Mouse (Mus musculus): Measurements from ENCODE around the gene Zfp593.

The Zfp593 gene

DNA sequence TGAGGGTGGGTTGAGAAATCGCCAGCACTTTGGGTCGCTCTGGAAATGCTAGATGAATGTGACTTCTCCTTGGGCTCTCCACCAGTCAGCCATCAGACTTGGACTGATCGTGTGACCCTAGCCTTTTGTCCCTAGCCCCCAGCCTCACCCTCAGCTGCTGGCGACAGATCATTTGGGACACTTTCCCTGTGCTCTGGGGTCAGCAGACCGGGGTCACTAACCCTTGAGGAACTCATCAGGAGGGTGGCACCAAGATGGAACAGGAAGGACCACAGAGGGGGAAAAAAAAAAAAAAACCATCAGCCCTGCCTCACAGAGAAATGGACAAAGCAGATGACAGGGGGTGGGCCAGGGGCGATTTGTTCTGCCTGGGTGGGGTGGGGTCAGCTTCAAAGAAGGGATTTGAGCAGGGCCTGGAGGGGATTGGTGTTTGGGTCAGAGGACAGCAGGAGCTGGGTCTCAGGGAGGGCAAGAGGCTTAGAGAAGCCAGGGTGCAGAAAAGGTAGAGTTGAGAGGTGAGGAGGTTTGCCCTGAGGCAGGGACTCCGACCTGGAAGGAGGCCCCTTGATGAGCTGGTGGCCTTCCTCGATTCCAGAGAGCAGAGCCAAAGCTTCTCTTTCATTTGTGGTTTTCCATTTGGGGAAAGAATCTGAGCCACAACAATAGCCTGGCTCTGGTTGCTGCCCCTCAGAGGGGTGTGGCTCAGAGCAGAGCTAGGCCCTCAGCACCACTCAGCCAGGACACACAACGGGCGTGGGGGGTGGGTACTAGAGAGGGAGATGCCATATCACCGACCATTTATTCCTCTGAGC is 12.0 kb upstream of the Zfp593 start:
- no peak for DNase-seq (ENCODE audit: low spot score in 2 of 2)

DNA sequence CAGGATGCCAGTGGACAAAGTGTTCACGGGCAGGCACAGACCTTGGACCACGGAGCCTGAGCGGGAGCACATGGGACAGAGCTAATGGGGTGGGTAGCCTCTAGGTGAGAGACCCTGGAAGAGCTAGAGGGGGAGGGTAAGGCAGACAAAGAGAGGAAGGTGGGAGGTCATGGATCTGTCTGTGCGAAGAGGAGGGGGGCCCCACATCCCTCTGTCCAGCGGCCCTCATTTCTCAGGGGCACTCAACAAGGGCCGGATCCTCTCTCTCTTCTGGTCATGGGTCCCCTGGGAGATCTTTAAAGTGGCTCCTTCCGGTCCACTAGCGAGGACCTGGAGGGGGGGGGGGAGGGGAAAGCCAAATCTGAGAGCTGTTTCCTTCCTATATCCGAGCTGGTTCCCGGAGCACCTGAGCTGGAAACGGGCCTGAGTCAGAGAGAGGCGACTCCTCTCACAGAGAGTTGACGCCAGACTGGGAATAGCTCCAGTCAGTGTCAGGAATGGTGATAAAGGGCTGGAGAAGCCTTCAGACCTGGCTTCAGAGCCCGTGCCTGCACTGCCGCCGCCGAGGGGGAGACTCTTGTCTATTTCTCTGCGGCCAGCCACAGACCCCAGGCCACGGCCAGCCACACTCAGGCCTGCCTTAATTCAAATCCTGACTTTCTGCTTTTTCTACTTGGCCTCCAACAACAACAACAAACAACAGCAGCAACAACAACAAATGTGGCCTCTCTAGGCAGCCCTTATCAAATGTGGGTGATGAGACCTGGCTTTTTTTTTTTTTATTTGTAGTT is 11.2 kb upstream of the Zfp593 start:
- no peak for DNase-seq (ENCODE audit: low spot score in 2 of 2)

DNA sequence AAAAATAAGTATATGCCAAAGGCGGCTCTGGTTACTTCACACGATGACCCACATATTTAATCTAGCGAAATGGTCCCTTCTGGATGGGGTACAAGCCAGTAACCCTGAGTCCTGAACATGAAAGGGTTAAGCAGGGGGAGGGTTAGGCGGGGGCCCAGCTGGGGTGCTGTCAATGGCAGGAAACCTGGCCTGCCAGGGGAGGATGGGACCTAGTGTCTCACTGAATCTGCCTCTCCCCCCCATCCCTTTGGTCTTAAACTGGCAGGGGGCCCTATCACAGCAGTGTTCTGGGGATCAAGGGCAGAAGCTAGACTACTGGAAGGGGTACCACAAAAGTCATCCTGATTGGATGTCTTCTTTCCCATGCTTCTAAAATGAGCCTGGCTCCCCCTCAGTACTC is 10.5 kb upstream of the Zfp593 start:
- DNase-seq (ENCODE audit: low spot score in 2 of 2): no peak

DNA sequence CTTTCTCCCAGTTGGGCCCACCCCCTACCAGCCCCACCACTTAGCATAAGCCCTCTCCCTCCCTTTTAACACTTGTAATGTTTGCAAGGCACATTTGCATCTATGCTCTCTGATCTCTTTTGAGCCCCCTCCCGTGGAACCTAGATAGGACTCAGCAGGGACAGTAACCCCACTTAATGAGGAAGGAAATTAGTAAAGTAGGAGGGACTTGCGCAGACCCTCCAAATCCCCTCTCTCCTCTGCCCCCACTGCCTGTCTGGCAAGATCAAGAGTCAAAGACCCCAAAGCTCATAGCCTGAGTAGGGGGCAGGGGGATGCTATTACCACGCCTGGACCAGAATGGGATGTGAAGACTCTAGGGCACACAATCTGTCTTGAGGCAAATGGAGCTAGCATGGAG is 9.4 kb upstream of the Zfp593 start:
- no peak for DNase-seq (ENCODE audit: low spot score in 2 of 2)

DNA sequence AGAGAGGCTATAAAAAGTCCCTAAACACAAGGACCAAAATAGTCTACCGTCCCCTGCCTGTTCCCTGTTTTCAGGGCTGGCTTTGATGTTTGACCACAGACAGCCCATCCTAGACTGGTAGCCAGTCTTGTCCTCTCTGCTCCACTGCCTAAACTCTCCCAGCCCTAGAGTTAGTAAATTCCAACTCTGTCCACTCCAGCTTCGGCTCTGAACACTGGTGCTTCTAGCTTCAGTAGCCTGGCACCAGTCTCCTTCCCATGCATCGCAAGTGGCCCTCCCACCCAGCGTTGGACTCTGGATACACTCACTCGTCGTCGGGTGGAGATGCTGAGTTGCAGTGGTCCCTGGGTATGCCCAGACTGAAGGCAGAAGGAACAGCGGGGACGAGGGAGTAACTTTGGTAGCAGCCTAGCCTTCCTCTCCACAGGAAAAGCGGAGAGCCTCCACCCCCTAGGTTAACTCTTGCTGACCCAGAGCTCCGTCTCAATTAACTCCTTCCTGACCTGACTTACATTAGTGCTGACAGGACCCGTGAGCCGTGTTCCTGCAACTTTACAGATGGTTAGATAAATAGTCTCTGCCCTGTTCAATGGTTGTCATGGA is 8.4 kb upstream of the Zfp593 start, which contains the start of gene Grrp1:
Gene Grrp1, minus strand, starts transcription at position 385 of the 603 bp plus-strand sequence.
- DNase-seq (ENCODE audit: low spot score in 2 of 2): no peak

DNA sequence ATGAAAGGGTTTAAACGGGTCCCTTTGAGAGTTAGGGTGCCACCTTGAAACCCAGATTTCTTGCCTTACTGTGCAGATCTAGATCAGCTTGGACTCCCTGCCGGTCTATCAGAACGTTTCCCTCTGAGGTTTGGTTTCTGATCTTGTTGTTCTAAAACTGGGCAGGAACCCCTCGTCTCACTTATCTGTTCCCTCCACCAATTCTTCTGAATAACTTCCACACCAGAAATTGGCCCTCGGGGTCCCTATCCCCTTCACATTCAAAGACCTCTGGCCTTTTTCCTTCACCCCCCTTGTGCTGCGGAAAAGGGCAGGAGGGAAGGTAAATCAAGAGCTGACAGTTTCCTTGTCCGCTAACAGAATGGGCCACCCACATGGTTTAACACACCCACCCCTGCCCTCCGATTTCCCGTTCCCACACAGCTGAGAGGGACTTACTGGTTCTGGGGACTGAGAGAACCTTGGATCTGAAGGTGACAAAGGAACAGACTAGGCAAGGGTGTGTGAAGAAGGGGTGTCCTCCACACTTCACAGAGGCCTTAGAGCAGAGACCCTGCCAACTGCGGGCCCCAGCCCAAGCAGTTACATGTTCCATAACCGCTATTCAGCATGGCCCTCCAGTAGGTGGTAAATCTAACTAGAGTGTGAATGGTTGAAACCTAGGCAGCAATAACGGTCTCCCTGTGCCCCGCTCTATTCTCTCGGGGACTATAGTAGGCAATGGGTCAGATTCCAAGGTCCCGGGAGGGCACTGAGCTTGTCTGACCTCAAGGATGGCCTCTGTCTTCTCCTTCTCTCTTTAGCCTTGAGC is 7.7 kb upstream of the Zfp593 start:
- no peak for DNase-seq (ENCODE audit: low spot score in 2 of 2)

DNA sequence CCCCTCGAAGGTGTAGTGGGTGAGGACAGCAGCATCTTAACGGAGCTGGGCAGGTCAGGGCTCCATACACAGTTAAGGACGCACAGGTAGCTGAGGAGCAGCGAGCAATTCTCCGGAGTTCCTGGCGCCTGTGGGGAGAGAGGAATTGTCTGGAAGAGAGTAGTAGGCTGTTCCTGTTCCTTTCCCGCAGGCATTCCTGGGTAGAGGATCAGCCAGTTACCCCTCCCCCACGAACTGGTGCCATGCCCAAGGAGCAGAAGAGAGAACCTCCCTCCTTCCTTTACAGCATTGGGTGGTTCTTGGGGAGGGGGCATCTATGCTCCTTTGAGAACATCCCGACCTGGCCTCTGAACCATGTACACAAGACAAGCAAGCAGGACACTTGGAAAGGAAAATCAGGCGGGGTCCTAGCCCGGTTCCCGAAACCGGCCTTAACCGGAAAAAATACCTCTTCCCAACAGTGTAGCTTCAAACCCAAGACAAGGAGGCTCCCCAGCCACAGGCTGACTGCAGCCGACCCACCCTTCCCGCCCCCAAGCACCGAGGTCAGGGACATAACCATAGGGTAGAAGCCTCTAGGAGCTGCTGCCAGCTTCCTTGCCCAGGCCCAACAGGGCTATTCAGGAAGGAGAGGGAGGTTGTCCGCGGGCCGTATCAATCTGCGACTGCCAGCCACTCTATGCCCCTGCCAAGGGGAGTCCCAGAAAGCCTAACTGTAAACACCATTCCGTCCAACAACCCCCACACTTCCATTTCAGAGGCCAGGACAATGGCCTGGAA is 6.9 kb upstream of the Zfp593 start:
- no peak for DNase-seq (ENCODE audit: low spot score in 2 of 2)

DNA sequence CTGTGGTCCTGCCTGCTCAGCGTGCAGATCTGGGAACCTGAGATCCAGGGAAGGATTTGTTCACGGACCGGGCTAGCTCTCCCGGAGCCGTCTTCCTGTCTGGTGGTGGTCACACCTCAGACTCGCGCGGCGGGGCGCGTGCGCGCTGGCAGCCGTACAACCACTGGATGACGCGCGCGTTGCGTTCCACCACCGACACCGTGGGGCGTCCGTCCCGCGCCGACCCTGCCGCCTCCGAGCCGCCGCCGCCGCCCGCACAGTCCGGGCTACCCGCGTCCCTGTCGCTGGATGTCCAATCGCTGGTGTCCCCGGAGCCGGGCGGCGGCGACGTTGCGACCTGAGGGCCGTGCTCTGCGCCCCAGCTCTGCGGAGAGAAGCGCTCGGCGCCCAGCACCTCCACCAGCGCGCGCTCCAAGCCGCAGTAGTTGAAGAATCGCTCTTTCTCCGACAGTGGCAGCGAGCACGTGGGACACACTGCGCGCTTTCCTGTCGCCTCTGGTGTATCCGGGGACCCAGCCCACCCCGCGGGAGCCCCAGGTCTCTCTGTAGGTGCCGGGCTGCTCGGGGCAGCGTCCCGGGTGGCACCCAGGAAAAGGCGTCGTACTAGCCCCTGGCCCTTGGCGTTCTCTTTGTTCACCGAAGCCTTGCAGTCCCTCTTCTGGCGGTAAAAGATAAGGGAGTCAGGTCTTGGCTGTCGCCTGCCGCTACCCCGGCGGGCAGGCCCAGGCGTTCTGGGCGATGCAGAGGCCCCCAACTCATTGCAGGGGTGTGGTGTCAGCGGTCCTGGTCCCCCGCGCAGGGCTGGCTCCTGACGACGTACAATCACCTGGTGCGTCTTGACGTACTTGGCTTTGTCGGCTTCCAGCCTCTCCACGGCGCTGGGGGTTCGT is 6.1 kb upstream of the Zfp593 start:
- DNase-seq (ENCODE audit: low spot score in 2 of 2): no peak

DNA sequence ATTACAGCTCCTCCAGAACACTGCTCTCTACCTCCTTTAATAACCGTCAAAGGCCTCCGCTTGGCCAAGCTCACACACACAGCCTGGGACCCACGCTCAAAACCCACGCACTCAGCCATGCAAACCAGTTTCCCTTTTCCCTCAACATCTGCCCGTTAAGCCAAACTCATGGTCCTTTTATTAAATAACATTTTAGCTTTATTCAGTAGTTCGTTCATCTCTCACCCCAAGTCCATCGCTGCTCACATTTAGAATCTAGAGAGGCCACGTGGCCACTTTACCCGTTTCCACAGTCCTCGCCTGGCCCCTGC is 5.5 kb upstream of the Zfp593 start:
- no peak for DNase-seq (ENCODE audit: low spot score in 2 of 2)

DNA sequence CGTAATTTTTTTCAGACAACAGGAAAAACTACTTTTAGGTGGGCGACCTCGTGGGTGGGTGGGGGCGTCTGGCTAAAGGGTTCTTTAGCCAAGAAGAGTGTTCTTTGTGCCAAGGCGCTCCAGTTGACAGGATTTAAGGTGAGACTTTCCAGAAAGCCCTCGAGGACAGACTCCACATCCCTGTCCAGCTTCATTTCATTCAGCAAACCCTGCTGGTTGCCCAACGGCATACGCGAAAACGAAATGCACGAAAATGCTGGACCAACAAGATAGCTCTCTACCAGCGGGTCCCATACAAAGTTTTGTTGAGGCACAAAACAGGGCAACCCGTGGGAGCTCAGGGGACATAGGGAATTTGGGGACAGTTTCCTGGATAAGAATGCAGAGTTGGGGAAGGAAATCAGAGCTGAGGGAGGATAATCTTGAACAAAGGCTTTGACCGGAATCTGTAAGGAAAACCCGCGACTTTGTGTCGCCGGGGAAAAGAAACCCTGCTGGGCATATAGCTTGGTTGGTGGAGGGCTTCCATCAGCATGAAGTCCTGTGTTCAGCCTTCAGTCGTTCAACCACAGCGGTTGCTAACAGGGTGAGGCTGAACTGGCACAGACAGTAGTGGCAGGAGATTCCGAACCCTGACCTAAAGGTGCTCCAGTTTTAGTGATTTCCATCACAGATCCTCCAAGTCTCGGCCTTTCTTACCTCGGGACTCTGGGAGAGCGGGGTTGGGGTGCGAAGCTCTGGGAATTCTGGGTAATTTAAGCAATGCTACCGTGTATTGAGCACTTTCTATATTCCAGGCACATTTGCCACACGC is 4.9 kb upstream of the Zfp593 start:
- DNase-seq (ENCODE audit: low spot score in 2 of 2): no peak

DNA sequence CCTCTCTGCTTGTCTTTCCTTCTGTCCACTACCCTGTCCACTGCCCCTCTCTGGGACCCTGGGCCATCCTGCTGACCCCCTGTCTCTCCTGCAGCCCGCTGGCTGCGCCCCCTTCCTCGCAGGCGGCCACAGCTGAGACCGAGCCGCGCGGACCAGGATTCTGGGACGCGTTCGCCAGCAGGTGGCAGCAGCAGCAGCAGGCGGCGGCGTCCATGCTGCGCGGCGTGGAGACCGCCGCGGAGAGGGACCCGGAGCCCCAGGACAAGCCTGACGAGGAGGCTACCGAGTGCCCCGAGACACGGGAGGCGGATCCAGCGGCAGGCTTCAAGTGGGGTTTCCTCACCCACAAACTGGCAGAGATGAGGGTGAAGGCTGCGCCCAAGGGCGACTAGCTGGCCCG is 4.3 kb upstream of the Zfp593 start:
- DNase-seq (ENCODE audit: low spot score in 2 of 2): peak; percentile 38 to 53

DNA sequence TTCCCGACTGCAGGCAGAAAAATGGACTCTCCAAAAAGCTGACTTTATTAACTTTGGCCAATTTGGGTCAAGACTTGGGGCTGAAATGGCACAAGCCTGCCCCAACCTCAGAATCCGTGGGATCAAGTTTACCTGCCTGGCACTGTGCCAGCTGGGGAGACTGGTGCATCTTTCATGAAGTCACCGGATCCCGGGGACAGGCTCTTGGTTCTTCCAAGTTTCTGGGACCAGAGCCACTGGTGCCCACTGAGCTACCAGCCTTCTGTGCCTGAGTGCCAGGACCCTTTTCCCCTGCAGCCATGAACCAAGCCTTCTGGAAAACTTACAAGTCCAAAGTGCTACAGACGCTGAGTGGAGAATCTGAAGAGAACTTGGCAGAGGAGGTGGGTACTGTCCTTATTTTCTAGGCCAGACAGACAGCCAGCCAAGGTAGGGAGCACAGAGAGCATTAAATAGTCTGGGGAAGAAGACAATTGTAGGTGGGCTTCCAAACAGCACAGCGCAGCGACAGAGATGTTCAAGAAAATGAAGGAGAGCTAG is 1.4 kb upstream of the Zfp593 start, which contains the start of gene Gm30191:
Gene Gm30191, plus strand, starts transcription at position 217 of the 540 bp plus-strand sequence.
- DNase-seq (ENCODE audit: low spot score in 2 of 2): no peak

DNA sequence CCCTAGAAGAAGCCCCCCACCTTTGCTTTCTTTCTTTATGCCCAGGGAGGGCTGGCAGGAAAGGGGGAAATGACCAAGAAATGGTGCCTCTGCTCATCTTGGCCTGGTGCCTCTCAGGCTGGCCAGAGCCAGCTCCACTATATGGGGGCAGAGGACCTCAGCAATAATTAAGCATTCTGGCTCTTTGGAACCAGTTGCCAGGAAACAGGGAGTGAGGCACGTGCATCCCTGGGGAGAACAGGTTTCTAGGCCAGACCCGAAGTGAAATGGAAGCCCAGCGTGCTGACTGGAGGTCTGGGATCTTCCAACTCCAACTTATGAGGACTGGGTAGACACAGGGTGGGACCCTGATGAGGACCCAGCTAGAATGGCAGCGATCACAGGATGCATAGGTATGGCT is 864 bp upstream of the Zfp593 start:
- no peak for DNase-seq (ENCODE audit: low spot score in 2 of 2)

DNA sequence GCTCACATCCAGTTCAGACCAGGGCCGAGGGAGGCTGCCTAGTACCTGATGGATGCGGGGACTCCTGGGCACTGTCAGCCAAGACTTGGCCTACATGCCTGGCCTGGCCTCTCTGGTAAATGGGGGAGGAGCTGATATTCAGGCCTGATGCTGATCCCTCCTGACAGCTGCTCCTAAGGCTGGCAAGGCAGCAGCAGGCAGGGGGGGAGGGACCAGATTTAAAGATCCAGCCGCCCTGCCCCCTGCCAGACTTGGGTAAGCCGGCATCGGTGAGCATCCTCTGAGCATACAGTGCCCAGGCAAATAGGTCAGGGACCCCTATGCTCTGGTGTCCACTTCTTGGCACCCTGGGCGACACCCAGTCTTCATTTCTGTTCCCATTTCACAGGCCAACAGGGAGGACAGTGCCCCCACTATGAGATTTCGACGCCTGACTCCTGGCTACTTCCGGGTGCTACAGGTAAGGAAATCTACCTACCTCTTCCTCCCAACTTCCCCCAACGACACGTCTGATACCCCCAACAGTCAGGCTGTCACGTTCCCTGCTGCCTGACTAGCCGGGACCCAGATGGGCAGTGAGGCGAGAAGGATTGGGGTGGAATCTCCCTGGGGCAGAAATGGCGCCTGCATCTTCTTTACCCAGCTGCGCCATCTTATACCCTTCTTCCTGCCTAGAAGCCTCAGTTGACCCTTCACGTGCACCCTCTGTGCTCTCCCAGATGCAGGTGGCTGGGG is 1.7 kb downstream of the Zfp593 start, which contains the start of gene E130218I03Rik:
Gene E130218I03Rik, plus strand, starts transcription at position 147 of the 735 bp plus-strand sequence.
- DNase-seq (ENCODE audit: low spot score in 2 of 2): no peak

DNA sequence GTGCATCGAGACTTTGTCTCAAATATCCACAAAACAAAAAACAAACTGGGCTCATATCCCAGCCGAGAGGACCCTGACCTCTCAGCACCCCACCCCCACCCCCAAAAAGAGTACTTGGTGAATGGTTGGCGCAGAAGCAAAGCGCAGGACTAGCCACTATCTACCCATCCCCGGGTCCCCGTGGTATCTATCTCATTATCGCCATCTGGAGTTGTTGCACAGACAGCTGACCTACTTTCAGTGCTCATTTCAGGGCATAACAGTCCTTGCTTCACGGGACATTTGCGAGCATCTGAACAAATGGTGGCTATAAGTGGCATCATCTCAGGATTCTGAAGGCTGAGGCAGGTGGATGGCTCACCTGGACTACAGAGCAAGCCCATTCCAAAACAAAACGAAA is 6.7 kb downstream of the Zfp593 start:
- DNase-seq (ENCODE audit: low spot score in 2 of 2): no peak

DNA sequence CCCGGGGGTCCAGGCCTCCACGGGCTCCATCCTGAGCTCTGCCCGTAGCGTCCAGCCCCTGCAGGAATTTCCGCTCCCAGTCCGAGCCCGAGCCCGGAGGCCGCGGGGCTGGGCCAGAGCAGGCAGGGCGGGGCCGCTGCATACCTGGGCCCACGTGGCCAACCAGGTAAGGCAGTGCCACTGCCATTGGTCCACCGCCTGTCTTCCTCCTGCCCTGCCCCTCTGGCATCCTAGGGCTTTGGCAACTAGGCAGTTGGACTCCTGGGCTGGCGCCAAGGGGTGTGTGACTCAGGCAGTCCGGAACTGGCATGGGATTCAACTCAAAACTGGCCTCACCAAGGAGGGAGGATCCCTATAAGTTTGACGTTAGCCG is 7.1 kb downstream of the Zfp593 start, which contains the start of gene Cnksr1:
Gene Cnksr1, minus strand, starts transcription at position 121 of the 373 bp plus-strand sequence.
- DNase-seq (ENCODE audit: low spot score in 2 of 2): no peak

DNA sequence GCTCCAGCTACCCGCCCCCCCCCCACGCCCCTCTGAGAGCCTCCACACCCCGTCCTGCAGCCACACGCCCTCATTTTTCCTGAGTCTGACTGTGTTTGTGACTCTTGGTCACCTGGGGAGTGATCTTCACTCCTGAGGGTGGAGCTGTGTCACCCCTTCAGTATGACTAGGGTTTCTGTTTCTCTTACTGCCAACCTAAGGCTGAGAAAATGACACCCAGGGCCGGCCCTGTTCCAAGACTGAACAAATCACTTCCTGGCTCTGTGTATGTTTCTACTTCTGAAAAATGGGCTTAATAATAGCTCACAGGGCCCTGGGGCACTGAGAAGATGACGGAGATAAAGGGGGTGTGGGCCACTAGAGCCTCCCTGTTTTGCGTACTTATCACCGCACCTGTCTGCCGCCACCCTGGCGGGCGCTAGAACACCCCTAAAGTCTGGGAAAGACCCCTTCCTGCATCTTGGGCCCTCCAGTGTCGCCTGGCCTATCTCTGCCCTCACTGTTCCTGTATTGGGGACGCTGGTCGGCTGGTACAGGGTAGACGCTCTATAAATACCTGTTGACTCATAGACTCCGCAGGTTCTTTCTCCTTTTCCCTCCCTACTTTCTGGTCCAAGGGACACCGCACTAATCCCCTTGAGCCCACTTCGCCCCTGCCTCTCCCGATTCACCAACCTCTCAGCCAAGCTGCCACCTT is 7.7 kb downstream of the Zfp593 start:
- no peak for DNase-seq (ENCODE audit: low spot score in 2 of 2)
